In the genomic region with DNA sequence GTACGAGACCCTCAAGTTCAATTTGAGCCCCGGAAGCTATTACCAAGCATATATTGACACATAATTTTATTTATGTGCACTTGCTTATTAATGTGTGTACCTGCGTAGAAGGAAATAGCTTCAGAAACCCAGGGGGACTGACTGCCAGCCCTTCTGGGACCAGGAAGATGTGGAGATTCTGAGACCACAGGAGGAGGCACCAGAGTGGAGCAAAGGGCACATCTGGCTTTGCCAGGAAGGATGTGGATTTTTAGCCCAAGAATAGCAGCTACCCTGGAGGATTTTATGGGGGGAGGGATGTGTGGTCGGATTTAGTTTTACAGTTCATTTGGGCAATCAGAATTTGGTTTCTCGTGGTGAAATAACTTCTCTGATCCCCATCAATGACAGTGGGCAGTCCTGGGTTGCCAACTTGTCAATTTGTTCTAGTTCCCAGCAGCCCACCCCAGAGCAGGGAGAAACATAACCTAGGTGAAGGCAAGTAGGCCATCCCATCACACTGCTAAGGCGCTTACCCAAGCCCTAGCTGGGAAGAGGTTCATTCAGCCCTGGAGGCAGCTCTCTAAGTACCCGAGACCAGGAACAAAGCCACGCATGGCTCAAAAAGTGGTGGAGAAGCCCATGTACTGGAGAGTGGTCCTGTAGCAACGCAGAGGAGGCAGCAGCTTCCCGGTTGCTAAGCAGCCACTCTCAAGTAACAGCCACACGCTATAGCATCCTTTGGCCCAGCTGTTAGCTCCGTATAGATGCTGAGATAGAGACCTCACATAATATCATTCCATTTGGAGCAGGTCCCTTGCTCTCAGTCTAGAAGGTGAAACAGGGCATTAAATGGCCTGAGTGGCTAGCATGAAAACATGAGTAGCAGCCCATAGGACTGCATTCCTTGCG, we compare ENCODE assay signal across 15 mouse cellular contexts.
DNase-seq lines count a peak whose midpoint lies in the region; ATAC-seq and TF ChIP-seq lines count a peak whose summit lies in the region.
"Had no signal": no experiment of that assay in that cellular context is flagged by ENCODE, and none has a peak within 500 bp of the region (broad histone marks: within the 10 kb centered on the region; RNA-seq: fewer than 3 reads in every experiment).

No protein-coding gene starts in this region.

- H3K27ac ChIP-seq in limb, embryonic 13.5 days = no peak overlapping the region
- no peak overlapping the region for H3K27ac ChIP-seq in stomach, postnatal 0 days (replicated peaks)
- H3K27ac ChIP-seq: gastrocnemius, adult 2 months; limb, embryonic 15.5 days had no signal

- intact Hi-C loops in left cerebral cortex, postnatal 14 days (cut with DNase I) = no loop called here
- intact Hi-C loops in left cerebral cortex, postnatal 4 days (cut with DNase I) = no loop called here

- no peak for TF ChIP-seq EP300 in stomach, postnatal 0 days (optimal IDR thresholded peaks at IDR 0.05)

- no peaks in the 10 kb centered on the region for H3K9me3 ChIP-seq in limb, embryonic 13.5 days
- no peaks in the 10 kb centered on the region for H3K9me3 ChIP-seq in stomach, postnatal 0 days (ENCODE audit: control insufficient read depth, low read length)
- H3K9me3 ChIP-seq: limb, embryonic 15.5 days had no signal

- no peak overlapping the region for H3K9ac ChIP-seq in limb, embryonic 13.5 days
- H3K9ac ChIP-seq in stomach, postnatal 0 days (ENCODE audit: low read length) = no peak overlapping the region
- H3K9ac ChIP-seq: limb, embryonic 15.5 days; lung, embryonic 14.5 days had no signal

- DNase-seq in embryo, embryonic 10.5 days (ENCODE audit: low spot score) = peak; percentile 18
- DNase-seq in embryo, embryonic 11 days = no peak
- peak; percentile 60 to 75 for DNase-seq in left cerebral cortex, postnatal 14 days (ENCODE audit: low spot score in 2 of 2)
- DNase-seq in left cerebral cortex, postnatal 4 days = no peak
- peak; percentile 9 for DNase-seq in stomach, postnatal 0 days (ENCODE audit: low spot score)
- DNase-seq in thymus, postnatal 14 days = no peak
- DNase-seq in lung, postnatal 14 days = no peak
- DNase-seq: adrenal gland, postnatal 36 days; cerebellum, adult 2 months; gastrocnemius, adult 2 months; lung, embryonic 14.5 days; thymus, adult 2 months had no signal

- no peak for TF ChIP-seq CTCF in stomach, postnatal 0 days (IDR thresholded peaks at IDR 0.05; ENCODE audit: low read depth)

- no peaks in the 10 kb centered on the region for H3K36me3 ChIP-seq in limb, embryonic 13.5 days
- H3K36me3 ChIP-seq in stomach, postnatal 0 days (ENCODE audit: control insufficient read depth, insufficient read depth, low read length) = no peaks in the 10 kb centered on the region
- H3K36me3 ChIP-seq: limb, embryonic 15.5 days had no signal

- H3K27me3 ChIP-seq in limb, embryonic 13.5 days = no peaks in the 10 kb centered on the region; the same call in 1 of the 2 replicates
- no peaks in the 10 kb centered on the region for H3K27me3 ChIP-seq in stomach, postnatal 0 days (ENCODE audit: control insufficient read depth, insufficient read depth, low read length)
- H3K27me3 ChIP-seq: limb, embryonic 15.5 days had no signal

- 48% methylated on average over 13 of the region's 13 CpGs for WGBS in limb, embryonic 13.5 days
- 83% methylated on average over 13 of the region's 13 CpGs for WGBS in stomach, postnatal 0 days

- peak; percentile 40; the same call in 1 of the 2 replicates for ATAC-seq in limb, embryonic 13.5 days (ENCODE audit: low FRiP score, low read depth)
- no peak for ATAC-seq in stomach, postnatal 0 days (ENCODE audit: low FRiP score, low TSS enrichment)
- ATAC-seq: inflammation-experienced regulatory T-cells, adult 6 months had no signal

- H3K4me2 ChIP-seq in limb, embryonic 13.5 days (replicated peaks) = no peak overlapping the region
- no peak overlapping the region for H3K4me2 ChIP-seq in stomach, postnatal 0 days (replicated peaks; ENCODE audit: low read depth)
- H3K4me2 ChIP-seq: limb, embryonic 15.5 days; lung, embryonic 14.5 days had no signal

- no peak overlapping the region for H3K4me3 ChIP-seq in limb, embryonic 13.5 days
- H3K4me3 ChIP-seq in stomach, postnatal 0 days (ENCODE audit: low read depth, low read length) = no peak overlapping the region
- H3K4me3 ChIP-seq: gastrocnemius, adult 2 months; limb, embryonic 15.5 days had no signal

- peaks cover 16% of the 10 kb centered on the region for H3K4me1 ChIP-seq in limb, embryonic 13.5 days
- H3K4me1 ChIP-seq in stomach, postnatal 0 days (replicated peaks; ENCODE audit: control insufficient read depth, insufficient read depth) = no peaks in the 10 kb centered on the region

Comparison
In these comparisons a context has a peak if more than half of its experiments do, and no peak if none do; other contexts are left out.
1. DNase-seq: peak in embryo, embryonic 10.5 days (single experiment), left cerebral cortex, postnatal 14 days (2 of 2) and stomach, postnatal 0 days (single experiment); none in embryo, embryonic 11 days (single experiment), left cerebral cortex, postnatal 4 days (single experiment), thymus, postnatal 14 days (single experiment) and lung, postnatal 14 days (single experiment).